ENCODE assay signal across 5 mouse cellular contexts in the genomic region with DNA sequence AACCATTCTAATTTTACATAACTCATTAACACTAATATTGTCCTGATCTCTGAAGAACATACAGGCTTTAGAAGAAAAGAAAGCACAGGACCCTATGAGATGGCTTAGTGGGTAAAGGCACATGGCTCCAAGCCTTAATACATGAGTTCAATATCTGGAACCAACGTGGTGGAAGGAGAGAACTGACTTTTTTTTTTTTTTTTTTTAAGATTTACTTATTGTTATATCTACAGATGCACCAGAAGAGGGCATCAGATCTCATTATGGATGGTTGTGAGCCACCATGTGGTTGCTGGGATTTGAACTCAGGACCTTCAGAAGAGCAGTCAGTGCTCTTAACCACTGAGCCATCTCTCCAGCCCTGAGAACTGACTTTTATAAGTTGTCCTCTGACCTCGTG. TPM values are rescaled to one million over a fixed set of nuclear protein-coding genes. Genes with fewer than 3 reads are reported as not detected.
"Had no signal": no experiment of that assay in that cellular context is flagged by ENCODE, and none has a peak within 500 bp of the region (broad histone marks: within the 10 kb centered on the region; RNA-seq: fewer than 3 reads in every experiment).

No protein-coding gene starts in this region.

RNA-seq across cellular contexts. Expression of gene Ccdc38, which starts 17.5 kb away (rescaled TPM):
- total RNA-seq: neutrophil, adult 5-6 weeks had no signal
- polyA plus RNA-seq: small intestine, adult 2 months; urinary bladder, adult 2 months had no signal

RNA-seq across cellular contexts. Expression of gene Amdhd1, which starts 18.1 kb away (rescaled TPM):
- total RNA-seq: neutrophil, adult 5-6 weeks had no signal
- polyA plus RNA-seq: neural tube, embryonic 13.5 days; neural tube, embryonic 14.5 days had no signal
